Mouse (Mus musculus) brain, embryonic 14.5 days (tissue): ENCODE results near the gene Il12a.

Experiments used
- CTCF ChIP-seq: fragments of 200-500 bp; IDR thresholded peaks from 2 replicates; pipeline ENCODE4 v1.5.1; 2012; ENCODE audit warnings: inconsistent platforms, mild to moderate bottlenecking, moderate library complexity, borderline replicate concordance; ENCODE audit not compliant: insufficient read depth, insufficient read length; ENCODE audit errors: extremely low read depth
- POLR2A ChIP-seq: fragments of 200-500 bp; IDR thresholded peaks from 2 replicates; pipeline ENCODE4 v1.6.1; 2012; ENCODE audit warnings: mild to moderate bottlenecking, inconsistent platforms, borderline replicate concordance; ENCODE audit not compliant: poor library complexity, insufficient read depth, insufficient read length, severe bottlenecking; ENCODE audit errors: extremely low read depth

GRCm38 (mm10) chr3:68698601-68699000 is 8.2 kb downstream of the Il12a start:
- TF ChIP-seq POLR2A (no peak), CTCF (no peak)
